Mouse (Mus musculus) embryonic facial prominence, embryonic 14.5 days (tissue): ENCODE results near the gene D630045J12Rik. TPM values are rescaled to one million over a fixed set of nuclear protein-coding genes. Genes with fewer than 3 reads are reported as not detected.

Experiments
- ATAC-seq: fragments of 200-750 bp; cut with Nextera tagmentation; 2 replicates; pipeline ENCODE4 v1.8.0; 2017; ENCODE audit warnings: low read depth, moderate number of reproducible peaks, moderate TSS enrichment
- DNase-seq: peaks from one replicate; pipeline ENCODE4 v3.0.0-alpha.2; 2015; ENCODE audit warnings: low spot score
- H3K27ac ChIP-seq: fragments of 300-500 bp; sonication (generic); replicated peaks from 2 replicates; pipeline ENCODE4 v1.5.1; 2014; ENCODE audit warnings: low read depth, mild to moderate bottlenecking, low read length, moderate library complexity
- H3K27me3 ChIP-seq: fragments of 300-500 bp; sonication (generic); replicated peaks from 2 replicates; pipeline ENCODE4 v1.6.1; 2014; ENCODE audit warnings: low read length; ENCODE audit not compliant: control insufficient read depth, insufficient read depth
- H3K36me3 ChIP-seq: fragments of 300-500 bp; sonication (generic); 2 replicates; pipeline ENCODE4 v1.6.1; 2014; ENCODE audit warnings: low read length, mixed read lengths; ENCODE audit not compliant: control insufficient read depth, insufficient read depth
- H3K4me1 ChIP-seq: fragments of 300-500 bp; sonication (generic); 2 replicates; pipeline ENCODE4 v1.6.1; 2014; ENCODE audit warnings: antibody characterized with exemption, low read length; ENCODE audit not compliant: control insufficient read depth, insufficient read depth
- H3K4me2 ChIP-seq: fragments of 300-500 bp; sonication (generic); 2 replicates; pipeline ENCODE4 v1.6.1; 2014; ENCODE audit warnings: low read depth, mild to moderate bottlenecking, low read length, moderate library complexity, mixed read lengths
- H3K4me3 ChIP-seq: fragments of 300-500 bp; sonication (generic); 2 replicates; pipeline ENCODE4 v1.5.1; 2014; ENCODE audit warnings: low read depth, mild to moderate bottlenecking, low read length
- H3K9ac ChIP-seq: fragments of 300-500 bp; sonication (generic); 2 replicates; pipeline ENCODE4 v1.6.1; 2014; ENCODE audit warnings: low read depth, mild to moderate bottlenecking, low read length, moderate library complexity, mixed read lengths
- H3K9me3 ChIP-seq: fragments of 300-500 bp; sonication (generic); 2 replicates; pipeline ENCODE4 v1.6.1; 2016; ENCODE audit warnings: low read length; ENCODE audit not compliant: control insufficient read depth
- WGBS: fragments of 180-500 bp; shearing (Covaris S2); extraction: QIAGEN DNeasy Blood & Tissue Kit; methylation state at CpG from one replicate; pipeline ENCODE4 v1.1.7; 2014; 5-methylcytosine and 5-hydroxymethylcytosine counted together
- polyA plus RNA-seq: library from polyadenylated mRNA; unstranded; fragments of >200 nt; fragmentation: Nextera tagmentation; extraction: Ambion mirVana; gene quantifications from 2 replicates; pipeline ENCODE4 v1.2.1, GENCODE M21; 2014

D630045J12Rik gene
- polyA plus RNA-seq, 1 experiment from 2014 or later: 6.0 TPM

- no peak for DNase-seq
- H3K9ac ChIP-seq: no peak overlapping the region
- peaks cover 43% of the 10 kb centered on the region for H3K36me3 ChIP-seq
- H3K4me3 ChIP-seq: no peak overlapping the region
- H3K27me3 ChIP-seq: no peaks in the 10 kb centered on the region
- peaks cover 18% of the 10 kb centered on the region; the same call in 1 of the 2 replicates for H3K4me1 ChIP-seq
- H3K27ac ChIP-seq: no peak overlapping the region; the same call in 1 of the 2 replicates
- ATAC-seq: no peak
- WGBS: 70% methylated on average over 5 of the region's 5 CpGs
- H3K9me3 ChIP-seq: no peaks in the 10 kb centered on the region
- no peak overlapping the region for H3K4me2 ChIP-seq
Observed at GRCm38 (mm10) chr6:38147301-38147700, 106.5 kb downstream of the D630045J12Rik start.

GRCm38 (mm10) chr6:38145463-38146065 is 108.2 kb downstream of the D630045J12Rik start:
- no peak overlapping the region for H3K4me2 ChIP-seq
- peaks cover 18% of the 10 kb centered on the region; the same call in 1 of the 2 replicates for H3K4me1 ChIP-seq
- WGBS: 57% methylated on average over 8 of the region's 8 CpGs
- H3K27me3 ChIP-seq: no peaks in the 10 kb centered on the region
- H3K9ac ChIP-seq: no peak overlapping the region
- ATAC-seq (0 out of 2 replicates have a peak, but pooled peaks have one; percentile 9), DNase-seq (no peak)
- H3K36me3 ChIP-seq: peaks cover 48% of the 10 kb centered on the region
- no peaks in the 10 kb centered on the region for H3K9me3 ChIP-seq
- peak overlapping the region; percentile 91 for H3K27ac ChIP-seq
- H3K4me3 ChIP-seq: no peak overlapping the region

GRCm38 (mm10) chr6:38144161-38144998 is 109.4 kb downstream of the D630045J12Rik start:
- no peak overlapping the region; the same call in 1 of the 2 replicates for H3K4me2 ChIP-seq
- H3K9ac ChIP-seq: no peak overlapping the region
- H3K27ac ChIP-seq: peak overlapping the region; percentile 91
- no peak overlapping the region for H3K4me3 ChIP-seq
- no peaks in the 10 kb centered on the region for H3K9me3 ChIP-seq
- DNase-seq (peak; percentile 92), ATAC-seq (peak; percentile 76)
- peaks cover 16% of the 10 kb centered on the region; the same call in 1 of the 2 replicates for H3K4me1 ChIP-seq
- 36% methylated on average over 9 of the region's 9 CpGs for WGBS
- H3K27me3 ChIP-seq: no peaks in the 10 kb centered on the region
- peaks cover 45% of the 10 kb centered on the region for H3K36me3 ChIP-seq

- Histone ChIP-seq H3K9me3 (no peaks in the 10 kb centered on the region), H3K36me3 (peaks cover 36% of the 10 kb centered on the region), H3K27ac (no peak overlapping the region), H3K27me3 (no peaks in the 10 kb centered on the region), H3K9ac (no peak overlapping the region), H3K4me2 (no peak overlapping the region), H3K4me3 (no peak overlapping the region), H3K4me1 (peaks cover 16% of the 10 kb centered on the region; the same call in 1 of the 2 replicates)
- DNase-seq: no peak
- WGBS: 90% methylated on average over 9 of the region's 9 CpGs
- ATAC-seq: no peak
Observed at GRCm38 (mm10) chr6:38140402-38140801, 113.4 kb downstream of the D630045J12Rik start.

- DNase-seq (no peak), ATAC-seq (no peak)
- H3K27me3 ChIP-seq: no peaks in the 10 kb centered on the region
- H3K9ac ChIP-seq: no peak overlapping the region
- peaks cover 43% of the 10 kb centered on the region for H3K36me3 ChIP-seq
- WGBS: 90% methylated on average over 3 of the region's 3 CpGs
- no peak overlapping the region for H3K27ac ChIP-seq
- no peak overlapping the region for H3K4me3 ChIP-seq
- no peaks in the 10 kb centered on the region for H3K9me3 ChIP-seq
- H3K4me2 ChIP-seq: no peak overlapping the region
- H3K4me1 ChIP-seq: peaks cover 8% of the 10 kb centered on the region; the same call in 1 of the 2 replicates
Observed at GRCm38 (mm10) chr6:38139086-38139485, 114.7 kb downstream of the D630045J12Rik start.

- whole genome bisulfite sequencing: 84% methylated on average over 8 of the region's 8 CpGs
- no peaks in the 10 kb centered on the region for H3K9me3 ChIP-seq
- H3K4me3 ChIP-seq: no peak overlapping the region
- DNase-seq (no peak), ATAC-seq (no peak)
- H3K9ac ChIP-seq: no peak overlapping the region
- H3K27me3 ChIP-seq: no peaks in the 10 kb centered on the region
- H3K4me2 ChIP-seq: no peak overlapping the region
- H3K36me3 ChIP-seq: peaks cover 47% of the 10 kb centered on the region
- H3K4me1 ChIP-seq: no peaks in the 10 kb centered on the region
- H3K27ac ChIP-seq: no peak overlapping the region
Observed at GRCm38 (mm10) chr6:38134806-38135559, 118.8 kb downstream of the D630045J12Rik start.

- Histone ChIP-seq H3K4me3 (no peak overlapping the region), H3K27ac (0 out of 2 replicates have a peak overlapping the region, but pooled peaks have one; percentile 31), H3K36me3 (peaks cover 46% of the 10 kb centered on the region), H3K27me3 (no peaks in the 10 kb centered on the region), H3K4me1 (no peaks in the 10 kb centered on the region), H3K9ac (no peak overlapping the region), H3K4me2 (no peak overlapping the region), H3K9me3 (no peaks in the 10 kb centered on the region)
- peak; percentile 29 for DNase-seq
- WGBS: 62% methylated on average over 4 of the region's 4 CpGs
- no peak for ATAC-seq
Observed at GRCm38 (mm10) chr6:38131801-38132231, 122.0 kb downstream of the D630045J12Rik start.

GRCm38 (mm10) chr6:38129883-38130282 is 123.9 kb downstream of the D630045J12Rik start:
- WGBS: 99% methylated on average over 5 of the region's 5 CpGs
- Histone ChIP-seq H3K27me3 (no peaks in the 10 kb centered on the region), H3K9ac (no peak overlapping the region), H3K27ac (no peak overlapping the region), H3K4me1 (no peaks in the 10 kb centered on the region), H3K36me3 (peaks cover 40% of the 10 kb centered on the region), H3K9me3 (no peaks in the 10 kb centered on the region), H3K4me3 (no peak overlapping the region), H3K4me2 (no peak overlapping the region)
- no peak for DNase-seq
- no peak for ATAC-seq
